Mouse (Mus musculus) embryonic fibroblast, embryonic 13.5 days (primary cell): Measurements from ENCODE around the gene Polr1a.

Experiments used
- CTCF ChIP-seq: IDR thresholded peaks from 2 replicates; pipeline ENCODE4 v1.5.1; 2011; ENCODE audit warnings: mild to moderate bottlenecking, control low read depth, low read length, moderate library complexity, borderline replicate concordance; ENCODE audit not compliant: insufficient read depth
- POLR2A ChIP-seq: IDR thresholded peaks from 2 replicates; pipeline ENCODE4 v1.6.1; 2011; ENCODE audit warnings: low read depth, mild to moderate bottlenecking, control low read depth, low read length, moderate library complexity

GRCm38 (mm10) chr6:71997215-71997614 is 88.4 kb downstream of the Polr1a start:
- TF ChIP-seq CTCF (no peak), POLR2A (no peak)
